Mouse (Mus musculus): Measurements from ENCODE around the gene Sirt6. TPM values are rescaled to one million over a fixed set of nuclear protein-coding genes. Genes with fewer than 3 reads are reported as not detected.

The Sirt6 gene
- total RNA-seq, 2 experiments from 2014 or later = 22.7 to 29.4 TPM

Other genes starting within 250 kb of the Sirt6 start
- 10 to 100 TPM; 67.8 to 72.2 TPM for gene Fzr1, start 249.3 kb downstream of the Sirt6 start, total RNA-seq (2021)
- gene Dohh, start 243.4 kb downstream of the Sirt6 start, total RNA-seq (2021) = 100 to 1,000 TPM in 1 of 2 experiments, 10 to 100 TPM in 1; 80.0 to 103 TPM
- 1 to 10 TPM; 2.5 to 4.3 TPM for gene Gm48551, start 243.3 kb downstream of the Sirt6 start, total RNA-seq (2021)
- gene Gm48552, start 238.8 kb downstream of the Sirt6 start, total RNA-seq (2021) = 1 to 10 TPM; 1.9 to 4.9 TPM
- gene Smim24, start 234.7 kb downstream of the Sirt6 start, total RNA-seq (2021) = under 1 TPM; 0.77 to 0.94 TPM
- 10 to 100 TPM; 87.9 to 96.9 TPM for gene Nfic, start 172.2 kb downstream of the Sirt6 start, total RNA-seq (2021)
- gene Celf5, start 145.1 kb downstream of the Sirt6 start, total RNA-seq (2021) = 100 to 1,000 TPM; 256 to 303 TPM
- 10 to 100 TPM; 74.9 to 88.8 TPM for gene Ncln, start 131.4 kb downstream of the Sirt6 start, total RNA-seq (2021)
- under 1 TPM; 0.43 to 0.52 TPM for gene S1pr4, start 127.7 kb downstream of the Sirt6 start, total RNA-seq (2021)
- 1 to 10 TPM; 2.3 to 3.1 TPM for gene Gna15, start 103.6 kb downstream of the Sirt6 start, total RNA-seq (2021)
- 100 to 1,000 TPM; 103 to 115 TPM for gene Gna11, start 82.6 kb downstream of the Sirt6 start, total RNA-seq (2021)
- 100 to 1,000 TPM; 652 to 731 TPM for gene Aes, start 68.3 kb downstream of the Sirt6 start, total RNA-seq (2021)
- gene Tle2, start 53.2 kb downstream of the Sirt6 start, total RNA-seq (2021) = 10 to 100 TPM; 23.7 to 37.6 TPM
- gene Tle6, start 26.7 kb downstream of the Sirt6 start, total RNA-seq (2021) = 10 to 100 TPM in 1 of 2 experiments, 1 to 10 TPM in 1; 9.7 to 10.9 TPM
- gene BC025920, start 21.5 kb downstream of the Sirt6 start, total RNA-seq (2021) = 1 to 10 TPM; 3.5 to 3.6 TPM
- gene Ankrd24, start 743 bp upstream of the Sirt6 start, total RNA-seq (2021) = 10 to 100 TPM; 37.8 to 46.7 TPM
- gene Gm10778, start 21.3 kb upstream of the Sirt6 start, total RNA-seq (2021) = 1 to 10 TPM; 3.9 to 4.1 TPM
- gene Zfp433, start 77.0 kb upstream of the Sirt6 start, total RNA-seq (2021) = 10 to 100 TPM in 1 of 2 experiments, 1 to 10 TPM in 1; 9.6 to 10.4 TPM
- gene Gm3055, start 143.4 kb upstream of the Sirt6 start, total RNA-seq (2021) = 10 to 100 TPM in 1 of 2 experiments, 1 to 10 TPM in 1; 8.4 to 12.7 TPM
- 1 to 10 TPM; 3.3 to 3.4 TPM for gene Gm4767, start 184.4 kb upstream of the Sirt6 start, total RNA-seq (2021)
- 1 to 10 TPM; 2.7 to 3.1 TPM for gene Gm32687, start 236.1 kb upstream of the Sirt6 start, total RNA-seq (2021)

All from left cerebral cortex, postnatal 36 days (tissue).